Mouse (Mus musculus) C2C12 (cell line): ENCODE measurements around the gene Smim24.

Experiments used
- CEBPB ChIP-seq: IDR thresholded peaks from one replicate; pipeline ENCODE4 v1.6.1; 2011; ENCODE audit warnings: low read depth, mild to moderate bottlenecking, control low read depth, moderate library complexity
- CTCF ChIP-seq: IDR thresholded peaks from one replicate; pipeline ENCODE4 v1.5.1; 2011; ENCODE audit not compliant: control insufficient read depth, insufficient read depth, insufficient read length
- FOSL1 ChIP-seq: IDR thresholded peaks from one replicate; pipeline ENCODE4 v1.8.0; 2011; ENCODE audit warnings: mild to moderate bottlenecking, low read length; ENCODE audit not compliant: poor library complexity, insufficient read depth, severe bottlenecking
- MAX ChIP-seq: IDR thresholded peaks from one replicate; pipeline ENCODE4 v1.6.1; 2011; ENCODE audit warnings: mild to moderate bottlenecking, control low read depth
- MYOG ChIP-seq: IDR thresholded peaks from one replicate; pipeline ENCODE4 v1.6.1; 2011; ENCODE audit not compliant: control insufficient read depth, insufficient read length; ENCODE audit errors: extremely low read depth
- USF1 ChIP-seq: IDR thresholded peaks from one replicate; pipeline ENCODE4 v1.6.1; 2011; ENCODE audit warnings: low read depth, mild to moderate bottlenecking, control low read depth, moderate library complexity

GRCm38 (mm10) chr10:81356991-81357844 lies 35.6 kb upstream of the Smim24 start, which contains the start of gene Mfsd12:
- TF ChIP-seq MAX (peak; percentile 13), CTCF (no peak), USF1 (no peak), CEBPB (no peak), FOSL1 (no peak), MYOG (no peak)
